Mouse (Mus musculus) lung, postnatal 0 days (tissue): ENCODE data around the gene Pdxp.
A peak's percentile ranks its signal among the peaks of the same experiment; 100 is the strongest.
"Not testable (repeated sequence)": the region's sequence is repeated elsewhere in the genome, so short reads cannot be mapped to it uniquely, and the experiment has no call there.

Experiments used
- CTCF ChIP-seq: IDR thresholded peaks from 2 replicates; pipeline ENCODE4 v1.5.1; 2016; ENCODE audit warnings: antibody characterized with exemption, mild to moderate bottlenecking
- EP300 ChIP-seq: IDR thresholded peaks from 2 replicates; pipeline ENCODE4 v1.6.1; 2016; ENCODE audit warnings: antibody characterized with exemption, mild to moderate bottlenecking, control low read depth

DNA sequence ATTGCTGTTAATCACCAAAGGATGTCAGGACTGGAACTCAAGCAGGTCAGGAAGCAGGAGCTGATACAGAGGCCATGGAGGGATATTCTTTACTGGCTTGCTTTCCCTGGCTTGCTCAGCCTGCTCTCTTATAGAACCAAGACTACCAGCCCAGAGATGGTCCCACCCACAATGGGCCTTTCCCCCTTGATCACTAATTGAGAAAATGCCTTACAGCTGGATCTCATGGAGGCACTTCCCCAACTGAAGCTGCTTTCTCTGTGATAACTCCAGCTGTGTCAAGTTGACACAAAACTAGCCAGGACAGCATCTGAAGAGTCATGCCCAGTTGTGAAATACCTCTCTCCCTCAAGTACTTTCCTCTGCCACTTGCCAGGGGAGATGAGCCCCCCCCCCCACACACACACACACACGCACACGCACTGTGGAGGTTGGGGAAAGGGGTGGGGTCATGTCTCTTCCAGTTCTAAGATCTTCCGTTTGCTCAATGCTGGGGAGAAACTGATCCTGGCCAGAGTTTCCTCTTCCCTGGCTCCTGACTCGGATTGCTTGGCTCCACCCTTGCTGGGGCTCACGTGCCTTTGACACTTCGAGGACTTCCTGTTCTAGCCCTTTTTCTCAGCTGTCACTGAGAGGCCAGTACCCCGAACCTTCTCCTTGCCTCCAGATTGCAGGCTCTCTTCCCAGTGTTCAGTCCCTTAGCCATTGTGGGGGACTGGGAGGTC lies 34.8 kb upstream of the Pdxp start:
- TF ChIP-seq EP300, result peak; percentile 30
- TF ChIP-seq CTCF, result not testable (repeated sequence)
